Mouse (Mus musculus): ENCODE measurements around the gene Mycl. TPM values are rescaled to one million over a fixed set of nuclear protein-coding genes. Genes with fewer than 3 reads are reported as not detected.

Mycl gene
- polyA plus RNA-seq, 1 experiment from 2014 or later = 66.8 TPM

DNA sequence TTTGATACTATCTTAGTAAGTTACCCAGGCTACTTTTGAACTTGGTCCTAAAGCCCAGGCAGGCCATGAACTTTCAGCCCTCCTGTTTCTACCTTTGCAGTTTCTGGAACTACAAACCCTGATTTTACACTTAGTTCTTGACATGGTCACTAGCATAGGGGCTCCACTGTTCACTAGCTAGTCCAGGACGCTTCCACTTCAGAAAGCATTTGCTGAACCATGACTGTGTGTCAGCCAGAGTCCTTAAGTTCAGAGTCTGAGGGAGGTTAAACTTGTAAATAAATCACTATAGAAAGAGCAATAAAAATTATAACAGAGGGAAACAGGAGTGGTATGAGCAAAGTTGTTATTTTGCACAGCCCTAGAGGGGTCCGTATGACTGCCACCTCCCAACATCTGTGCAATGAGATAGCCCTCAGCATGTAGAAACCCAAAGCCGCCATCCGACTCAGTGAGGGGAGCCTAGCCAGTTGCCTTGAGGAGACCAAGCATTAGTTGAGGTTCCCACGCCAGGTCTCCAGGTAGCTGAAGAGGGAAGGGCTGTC lies 20.4 kb upstream of the Mycl start:
- ATAC-seq (replicated peaks; ENCODE audit: low FRiP score) = no peak
- H3K9me3 ChIP-seq (ENCODE audit: control insufficient read depth, low read length) = no peaks in the 10 kb centered on the region
- WGBS = 79% methylated on average over 5 of the region's 5 CpGs

GRCm38 (mm10) chr4:122976885-122977284 lies 18.6 kb upstream of the Mycl start:
- no peak overlapping the region for H3K4me3 ChIP-seq (ENCODE audit: low read depth, low read length)
- no peak overlapping the region for H3K27ac ChIP-seq (ENCODE audit: low read depth, low read length)
- no peaks in the 10 kb centered on the region for H3K36me3 ChIP-seq (ENCODE audit: control insufficient read depth, insufficient read depth, low read length)
- WGBS = 76% methylated on average over 4 of the region's 4 CpGs
- H3K27me3 ChIP-seq (ENCODE audit: control insufficient read depth, insufficient read depth, low read length) = no peaks in the 10 kb centered on the region
- no peak overlapping the region for H3K9ac ChIP-seq (ENCODE audit: low read length)
- DNase-seq (ENCODE audit: low spot score) (no peak), ATAC-seq (replicated peaks; ENCODE audit: low FRiP score) (no peak)
- no peaks in the 10 kb centered on the region for H3K4me1 ChIP-seq (replicated peaks; ENCODE audit: control insufficient read depth, insufficient read depth, low read length)
- H3K4me2 ChIP-seq (ENCODE audit: low read depth, low read length, severe bottlenecking) = no peak overlapping the region
- no peaks in the 10 kb centered on the region for H3K9me3 ChIP-seq (ENCODE audit: control insufficient read depth, low read length)

More for the DNA sequence above, 20.4 kb upstream of the Mycl start:
- no peak overlapping the region for H3K9ac ChIP-seq (ENCODE audit: low read length)
- no peak overlapping the region for H3K4me3 ChIP-seq (ENCODE audit: low read depth, low read length)
- no peaks in the 10 kb centered on the region for H3K4me1 ChIP-seq (replicated peaks; ENCODE audit: control insufficient read depth, insufficient read depth, low read length)
- H3K27me3 ChIP-seq (ENCODE audit: control insufficient read depth, insufficient read depth, low read length) = no peaks in the 10 kb centered on the region
- no peak overlapping the region for H3K27ac ChIP-seq (ENCODE audit: low read depth, low read length)
- no peaks in the 10 kb centered on the region for H3K36me3 ChIP-seq (ENCODE audit: control insufficient read depth, insufficient read depth, low read length)
- no peak for DNase-seq (ENCODE audit: low spot score)
- no peak overlapping the region for H3K4me2 ChIP-seq (ENCODE audit: low read depth, low read length, severe bottlenecking)

GRCm38 (mm10) chr4:122978850-122979249 lies 16.6 kb upstream of the Mycl start:
- ATAC-seq (replicated peaks; ENCODE audit: low FRiP score) (no peak), DNase-seq (ENCODE audit: low spot score) (no peak)
- Histone ChIP-seq H3K27ac (ENCODE audit: low read depth, low read length) (no peak overlapping the region), H3K4me2 (ENCODE audit: low read depth, low read length, severe bottlenecking) (no peak overlapping the region), H3K36me3 (ENCODE audit: control insufficient read depth, insufficient read depth, low read length) (no peaks in the 10 kb centered on the region), H3K9me3 (ENCODE audit: control insufficient read depth, low read length) (no peaks in the 10 kb centered on the region), H3K4me1 (replicated peaks; ENCODE audit: control insufficient read depth, insufficient read depth, low read length) (peaks cover 2% of the 10 kb centered on the region; the same call in 1 of the 2 replicates), H3K27me3 (ENCODE audit: control insufficient read depth, insufficient read depth, low read length) (peaks cover 2% of the 10 kb centered on the region; the same call in 1 of the 2 replicates), H3K9ac (ENCODE audit: low read length) (no peak overlapping the region), H3K4me3 (ENCODE audit: low read depth, low read length) (no peak overlapping the region)
- 80% methylated on average over 2 of the region's 2 CpGs for WGBS

DNA sequence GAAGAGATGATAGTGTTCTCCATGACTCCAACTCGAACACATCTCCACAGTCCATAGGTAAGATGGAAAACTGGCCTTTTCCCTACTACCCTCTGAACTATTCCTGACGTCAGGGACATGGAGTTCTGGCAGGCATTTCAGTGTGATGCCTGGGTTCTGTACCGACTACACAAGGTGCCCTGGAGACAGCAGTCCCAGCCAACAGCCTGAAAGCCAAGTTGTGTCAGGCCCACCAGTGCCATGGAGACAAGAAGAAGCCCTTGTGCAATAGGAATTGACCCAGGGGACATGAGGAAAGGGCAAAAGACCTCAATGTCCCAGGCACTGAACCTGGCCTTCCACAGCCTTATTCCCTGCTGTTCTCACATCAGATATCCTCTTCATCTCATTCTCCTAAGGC lies 15.6 kb upstream of the Mycl start:
- Histone ChIP-seq H3K36me3 (ENCODE audit: control insufficient read depth, insufficient read depth, low read length) (no peaks in the 10 kb centered on the region), H3K4me1 (replicated peaks; ENCODE audit: control insufficient read depth, insufficient read depth, low read length) (peaks cover 2% of the 10 kb centered on the region; the same call in 1 of the 2 replicates), H3K27ac (ENCODE audit: low read depth, low read length) (no peak overlapping the region), H3K9me3 (ENCODE audit: control insufficient read depth, low read length) (no peaks in the 10 kb centered on the region), H3K4me2 (ENCODE audit: low read depth, low read length, severe bottlenecking) (no peak overlapping the region), H3K4me3 (ENCODE audit: low read depth, low read length) (no peak overlapping the region), H3K9ac (ENCODE audit: low read length) (no peak overlapping the region), H3K27me3 (ENCODE audit: control insufficient read depth, insufficient read depth, low read length) (peaks cover 2% of the 10 kb centered on the region; the same call in 1 of the 2 replicates)
- DNase-seq (ENCODE audit: low spot score) = no peak
- WGBS = 76% methylated on average over 3 of the region's 3 CpGs
- no peak for ATAC-seq (replicated peaks; ENCODE audit: low FRiP score)

DNA sequence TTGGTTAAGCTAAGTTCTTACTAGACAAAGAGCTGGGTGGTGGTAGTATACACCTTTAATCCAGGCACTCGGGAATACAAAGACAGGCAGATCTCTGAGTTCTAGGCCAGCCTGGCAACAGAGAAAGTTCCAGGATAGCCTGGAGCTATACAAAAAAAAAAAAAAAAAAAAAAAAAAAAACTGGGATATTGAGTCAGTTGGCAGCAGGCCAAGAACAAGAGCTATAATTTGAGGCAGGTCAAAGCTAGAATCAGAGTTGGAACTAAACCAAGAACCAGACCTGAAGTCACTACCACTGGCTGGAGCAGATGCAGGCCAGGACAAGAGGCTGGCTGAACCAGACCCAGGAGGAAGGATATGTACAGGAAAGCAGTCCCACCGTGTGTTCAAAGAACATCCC lies 14.8 kb upstream of the Mycl start:
- H3K4me2 ChIP-seq (ENCODE audit: low read depth, low read length, severe bottlenecking) = no peak overlapping the region
- ATAC-seq (replicated peaks; ENCODE audit: low FRiP score) = no peak
- H3K27me3 ChIP-seq (ENCODE audit: control insufficient read depth, insufficient read depth, low read length) = peaks cover 2% of the 10 kb centered on the region; the same call in 1 of the 2 replicates
- H3K4me1 ChIP-seq (replicated peaks; ENCODE audit: control insufficient read depth, insufficient read depth, low read length) = peaks cover 2% of the 10 kb centered on the region; the same call in 1 of the 2 replicates
- H3K4me3 ChIP-seq (ENCODE audit: low read depth, low read length) = no peak overlapping the region
- DNase-seq (ENCODE audit: low spot score) = no peak
- 77% methylated on average over 2 of the region's 2 CpGs for whole genome bisulfite sequencing
- no peak overlapping the region for H3K9ac ChIP-seq (ENCODE audit: low read length)
- no peaks in the 10 kb centered on the region for H3K36me3 ChIP-seq (ENCODE audit: control insufficient read depth, insufficient read depth, low read length)
- H3K27ac ChIP-seq (ENCODE audit: low read depth, low read length) = no peak overlapping the region
- H3K9me3 ChIP-seq (ENCODE audit: control insufficient read depth, low read length) = no peaks in the 10 kb centered on the region

DNA sequence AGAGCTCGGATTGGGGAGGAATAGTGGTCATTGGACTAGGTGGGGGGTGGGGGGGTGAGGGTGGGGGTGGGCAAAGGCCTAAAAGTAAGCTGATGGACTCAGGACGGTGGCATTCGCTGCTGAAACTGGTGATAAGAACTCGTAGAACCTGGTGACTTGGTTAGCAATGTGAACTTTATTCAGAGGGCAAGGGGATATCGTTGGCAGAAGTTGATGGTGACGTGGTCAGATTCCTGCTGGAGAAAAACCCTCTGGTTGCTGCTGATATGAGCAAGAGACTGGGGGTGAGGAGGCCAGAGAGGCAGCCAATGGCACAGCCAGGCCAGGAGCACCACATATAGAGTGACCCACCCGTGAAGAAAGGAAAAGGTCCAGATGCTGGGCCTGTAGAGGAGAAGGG lies 14.2 kb upstream of the Mycl start:
- H3K4me3 ChIP-seq (ENCODE audit: low read depth, low read length) = no peak overlapping the region
- 92% methylated on average over 7 of the region's 7 CpGs for WGBS
- no peaks in the 10 kb centered on the region for H3K9me3 ChIP-seq (ENCODE audit: control insufficient read depth, low read length)
- ATAC-seq (replicated peaks; ENCODE audit: low FRiP score) (no peak), DNase-seq (ENCODE audit: low spot score) (no peak)
- no peaks in the 10 kb centered on the region for H3K36me3 ChIP-seq (ENCODE audit: control insufficient read depth, insufficient read depth, low read length)
- peaks cover 2% of the 10 kb centered on the region; the same call in 1 of the 2 replicates for H3K27me3 ChIP-seq (ENCODE audit: control insufficient read depth, insufficient read depth, low read length)
- no peak overlapping the region for H3K9ac ChIP-seq (ENCODE audit: low read length)
- H3K4me2 ChIP-seq (ENCODE audit: low read depth, low read length, severe bottlenecking) = no peak overlapping the region
- no peak overlapping the region for H3K27ac ChIP-seq (ENCODE audit: low read depth, low read length)
- H3K4me1 ChIP-seq (replicated peaks; ENCODE audit: control insufficient read depth, insufficient read depth, low read length) = peaks cover 2% of the 10 kb centered on the region; the same call in 1 of the 2 replicates

DNA sequence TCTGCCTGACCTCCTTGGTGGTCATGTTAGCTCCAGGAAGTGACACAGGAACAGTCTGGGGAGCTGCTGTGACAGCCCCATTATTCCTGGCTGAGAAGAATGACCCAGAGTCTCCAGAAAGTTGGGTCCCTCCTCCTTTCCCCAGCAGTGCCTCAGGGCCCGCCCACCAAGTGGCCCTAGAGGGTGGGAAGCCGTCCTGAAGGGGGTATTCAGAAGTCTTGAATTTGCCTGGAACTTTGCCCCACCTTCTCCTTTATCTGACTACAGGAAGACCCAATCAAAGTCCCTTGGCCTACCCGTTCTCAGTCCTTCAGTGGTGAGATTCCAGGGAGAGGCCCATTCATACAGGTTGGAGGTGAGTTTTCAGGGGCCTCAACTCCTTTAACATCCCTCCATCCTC lies 13.5 kb upstream of the Mycl start:
- Histone ChIP-seq H3K4me1 (replicated peaks; ENCODE audit: control insufficient read depth, insufficient read depth, low read length) (peaks cover 2% of the 10 kb centered on the region; the same call in 1 of the 2 replicates), H3K36me3 (ENCODE audit: control insufficient read depth, insufficient read depth, low read length) (no peaks in the 10 kb centered on the region), H3K27ac (ENCODE audit: low read depth, low read length) (no peak overlapping the region), H3K4me2 (ENCODE audit: low read depth, low read length, severe bottlenecking) (no peak overlapping the region), H3K27me3 (ENCODE audit: control insufficient read depth, insufficient read depth, low read length) (peaks cover 2% of the 10 kb centered on the region; the same call in 1 of the 2 replicates), H3K9me3 (ENCODE audit: control insufficient read depth, low read length) (no peaks in the 10 kb centered on the region), H3K4me3 (ENCODE audit: low read depth, low read length) (no peak overlapping the region), H3K9ac (ENCODE audit: low read length) (no peak overlapping the region)
- 53% methylated on average over 3 of the region's 3 CpGs for WGBS
- no peak for ATAC-seq (replicated peaks; ENCODE audit: low FRiP score)
- no peak for DNase-seq (ENCODE audit: low spot score)

- ATAC-seq (replicated peaks; ENCODE audit: low FRiP score) = no peak
- H3K4me3 ChIP-seq (ENCODE audit: low read depth, low read length) = no peak overlapping the region
- H3K9me3 ChIP-seq (ENCODE audit: control insufficient read depth, low read length) = no peaks in the 10 kb centered on the region
- H3K4me2 ChIP-seq (ENCODE audit: low read depth, low read length, severe bottlenecking) = no peak overlapping the region
- peaks cover 2% of the 10 kb centered on the region; the same call in 1 of the 2 replicates for H3K4me1 ChIP-seq (replicated peaks; ENCODE audit: control insufficient read depth, insufficient read depth, low read length)
- peaks cover 2% of the 10 kb centered on the region; the same call in 1 of the 2 replicates for H3K27me3 ChIP-seq (ENCODE audit: control insufficient read depth, insufficient read depth, low read length)
- H3K27ac ChIP-seq (ENCODE audit: low read depth, low read length) = no peak overlapping the region
- WGBS = 70% methylated on average over 3 of the region's 3 CpGs
- H3K36me3 ChIP-seq (ENCODE audit: control insufficient read depth, insufficient read depth, low read length) = no peaks in the 10 kb centered on the region
- no peak overlapping the region for H3K9ac ChIP-seq (ENCODE audit: low read length)
- DNase-seq (ENCODE audit: low spot score) = no peak
These were observed 12.9 kb upstream of the Mycl start for GRCm38 (mm10) chr4:122982537-122982936.
